Mouse (Mus musculus) neural tube, embryonic 14.5 days (tissue): ENCODE results near the gene Shisa8. TPM values are rescaled to one million over a fixed set of nuclear protein-coding genes. Genes with fewer than 3 reads are reported as not detected.

Experiments
- ATAC-seq: fragments of 200-750 bp; cut with Nextera tagmentation; 2 replicates; pipeline ENCODE4 v1.8.0; 2017; ENCODE audit warnings: low read depth, mild to moderate bottlenecking, moderate TSS enrichment, moderate library complexity
- H3K27ac ChIP-seq: fragments of 300-500 bp; sonication (generic); 2 replicates; pipeline ENCODE4 v1.5.1; 2014; ENCODE audit warnings: low read depth, mild to moderate bottlenecking, control low read depth, low read length, moderate library complexity, mixed read lengths
- H3K27me3 ChIP-seq: fragments of 300-500 bp; sonication (generic); 2 replicates; pipeline ENCODE4 v1.6.1; 2014; ENCODE audit warnings: low read length; ENCODE audit not compliant: control insufficient read depth, insufficient read depth
- H3K36me3 ChIP-seq: fragments of 300-500 bp; sonication (generic); 2 replicates; pipeline ENCODE4 v1.6.1; 2014; ENCODE audit warnings: low read length, mixed read lengths; ENCODE audit not compliant: control insufficient read depth, insufficient read depth
- H3K4me1 ChIP-seq: fragments of 300-500 bp; sonication (generic); 2 replicates; pipeline ENCODE4 v1.6.1; 2014; ENCODE audit warnings: low read length; ENCODE audit not compliant: control insufficient read depth, insufficient read depth
- H3K4me2 ChIP-seq: fragments of 300-500 bp; sonication (generic); 2 replicates; pipeline ENCODE4 v1.6.1; 2014; ENCODE audit warnings: mild to moderate bottlenecking, low read depth, low read length, control low read depth
- H3K4me3 ChIP-seq: fragments of 300-500 bp; sonication (generic); 2 replicates; pipeline ENCODE4 v1.5.1; 2014; ENCODE audit warnings: low read depth, low read length, control low read depth, mixed read lengths
- H3K9ac ChIP-seq: fragments of 300-500 bp; sonication (generic); replicated peaks from 2 replicates; pipeline ENCODE4 v1.6.1; 2014; ENCODE audit warnings: low read depth, mild to moderate bottlenecking, control low read depth, low read length, mixed read lengths
- H3K9me3 ChIP-seq: fragments of 300-500 bp; sonication (generic); 2 replicates; pipeline ENCODE4 v1.6.1; 2016; ENCODE audit warnings: low read length; ENCODE audit not compliant: control insufficient read depth
- WGBS: fragments of 180-500 bp; shearing (Covaris S2); extraction: QIAGEN DNeasy Blood & Tissue Kit; methylation state at CpG from one replicate; pipeline ENCODE4 v1.1.7; 2014; 5-methylcytosine and 5-hydroxymethylcytosine counted together
- polyA plus RNA-seq: library from polyadenylated mRNA; unstranded; fragments of >200 nt; fragmentation: Nextera tagmentation; extraction: Ambion mirVana; gene quantifications from 2 replicates; pipeline ENCODE4 v1.2.1, GENCODE M21; 2014

The Shisa8 gene
- polyA plus RNA-seq, 1 experiment from 2014 or later: 6.9 TPM

- H3K27ac ChIP-seq: no peak overlapping the region
- WGBS: 78% methylated on average over 13 of the region's 13 CpGs
- no peak for ATAC-seq
- no peak overlapping the region for H3K4me3 ChIP-seq
- H3K4me1 ChIP-seq: peaks cover 29% of the 10 kb centered on the region
- H3K9me3 ChIP-seq: no peaks in the 10 kb centered on the region
- no peak overlapping the region for H3K9ac ChIP-seq
- H3K4me2 ChIP-seq: no peak overlapping the region
- H3K36me3 ChIP-seq: peaks cover 7% of the 10 kb centered on the region
- H3K27me3 ChIP-seq: peaks cover 68% of the 10 kb centered on the region
These were observed 3.1 kb downstream of the Shisa8 start for GRCm38 (mm10) chr15:82209295-82210050.

DNA sequence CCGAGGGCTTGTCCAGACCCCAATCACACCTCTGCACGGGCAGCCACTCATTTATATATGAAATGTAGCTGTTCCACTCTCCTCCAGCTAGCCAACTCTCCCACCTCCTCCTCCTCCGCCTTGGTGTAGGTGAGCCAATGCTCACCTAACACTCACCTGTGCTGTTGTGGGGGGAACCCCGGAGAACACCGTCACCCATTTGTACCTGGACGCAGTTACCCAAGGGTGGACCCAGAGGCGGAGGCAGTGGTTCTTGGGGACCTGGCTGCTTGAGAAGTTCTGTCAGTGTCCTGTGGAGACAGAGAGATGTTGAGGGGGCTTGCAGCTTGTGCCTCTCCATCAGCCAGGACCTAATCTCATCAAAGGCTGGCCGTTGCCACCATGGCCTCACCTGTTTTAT lies 4.3 kb downstream of the Shisa8 start:
- no peak for ATAC-seq
- H3K9me3 ChIP-seq: no peaks in the 10 kb centered on the region
- no peak overlapping the region for H3K4me3 ChIP-seq
- peaks cover 17% of the 10 kb centered on the region for H3K36me3 ChIP-seq
- 87% methylated on average over 8 of the region's 8 CpGs for WGBS
- peaks cover 61% of the 10 kb centered on the region for H3K27me3 ChIP-seq
- no peak overlapping the region for H3K27ac ChIP-seq
- no peak overlapping the region for H3K4me2 ChIP-seq
- no peak overlapping the region for H3K9ac ChIP-seq
- peaks cover 29% of the 10 kb centered on the region for H3K4me1 ChIP-seq

DNA sequence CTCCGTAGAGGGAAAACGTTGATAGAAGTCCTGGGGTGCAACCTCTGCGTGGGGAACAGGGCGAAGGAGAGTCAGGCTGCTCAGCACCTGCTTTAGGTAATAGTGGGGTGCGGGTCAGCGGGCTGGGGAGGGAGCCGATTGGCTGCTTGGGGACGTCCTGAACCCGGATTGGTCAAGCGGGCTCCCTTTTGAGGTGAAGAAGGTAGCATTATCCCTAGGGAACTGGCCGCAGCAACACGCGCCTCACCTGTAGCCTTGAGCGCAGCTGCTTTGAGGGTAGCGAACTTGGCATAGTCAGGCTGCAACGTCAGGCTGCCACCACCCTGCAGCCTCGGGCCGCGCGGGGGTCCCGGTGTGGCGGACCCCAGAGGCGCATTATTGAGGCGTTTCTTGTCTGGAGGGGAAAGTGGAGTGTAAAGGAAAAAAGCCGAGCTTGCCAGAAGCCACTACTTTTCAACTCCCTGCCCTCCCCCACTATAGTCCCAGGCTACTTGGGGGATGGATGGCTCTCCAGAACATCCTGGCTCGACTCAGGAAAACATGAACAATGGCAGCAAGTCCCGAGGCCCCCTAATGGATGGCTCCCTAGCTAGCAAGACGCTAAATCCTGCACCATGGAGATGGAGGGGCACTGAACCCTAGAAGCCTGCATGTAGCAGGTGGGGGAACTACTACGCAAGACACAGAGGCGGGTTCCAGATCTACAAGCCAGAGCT lies 5.0 kb downstream of the Shisa8 start:
- no peak overlapping the region for H3K4me3 ChIP-seq
- H3K27ac ChIP-seq: no peak overlapping the region
- WGBS: 15% methylated on average over 30 of the region's 30 CpGs
- H3K4me1 ChIP-seq: peaks cover 28% of the 10 kb centered on the region
- no peaks in the 10 kb centered on the region for H3K9me3 ChIP-seq
- peaks cover 55% of the 10 kb centered on the region for H3K27me3 ChIP-seq
- no peak overlapping the region for H3K4me2 ChIP-seq
- H3K36me3 ChIP-seq: peaks cover 23% of the 10 kb centered on the region
- ATAC-seq: no peak
- H3K9ac ChIP-seq: no peak overlapping the region

DNA sequence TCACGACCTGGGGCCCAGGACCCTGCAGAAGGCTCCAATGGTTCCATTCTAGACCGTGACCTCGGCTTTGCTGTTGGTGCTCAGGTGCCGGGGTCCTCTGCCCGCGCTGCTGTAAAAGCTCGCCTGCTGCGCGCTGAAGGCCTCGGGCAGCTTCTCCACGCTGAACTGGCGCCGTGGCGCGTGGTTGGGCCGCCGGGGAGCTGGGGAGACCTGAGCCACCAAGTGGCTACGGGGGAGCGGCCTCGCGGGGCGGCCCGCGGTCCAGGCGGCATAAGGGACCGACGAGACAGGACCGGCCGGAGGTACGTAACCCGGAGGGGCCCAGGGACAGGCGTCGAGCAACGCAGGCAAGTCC lies 5.5 kb downstream of the Shisa8 start:
- peaks cover 49% of the 10 kb centered on the region for H3K27me3 ChIP-seq
- no peaks in the 10 kb centered on the region for H3K9me3 ChIP-seq
- H3K36me3 ChIP-seq: peaks cover 27% of the 10 kb centered on the region
- H3K27ac ChIP-seq: no peak overlapping the region
- peaks cover 22% of the 10 kb centered on the region for H3K4me1 ChIP-seq
- no peak overlapping the region for H3K4me2 ChIP-seq
- 12% methylated on average over 34 of the region's 34 CpGs for WGBS
- H3K4me3 ChIP-seq: no peak overlapping the region
- no peak for ATAC-seq
- no peak overlapping the region for H3K9ac ChIP-seq

DNA sequence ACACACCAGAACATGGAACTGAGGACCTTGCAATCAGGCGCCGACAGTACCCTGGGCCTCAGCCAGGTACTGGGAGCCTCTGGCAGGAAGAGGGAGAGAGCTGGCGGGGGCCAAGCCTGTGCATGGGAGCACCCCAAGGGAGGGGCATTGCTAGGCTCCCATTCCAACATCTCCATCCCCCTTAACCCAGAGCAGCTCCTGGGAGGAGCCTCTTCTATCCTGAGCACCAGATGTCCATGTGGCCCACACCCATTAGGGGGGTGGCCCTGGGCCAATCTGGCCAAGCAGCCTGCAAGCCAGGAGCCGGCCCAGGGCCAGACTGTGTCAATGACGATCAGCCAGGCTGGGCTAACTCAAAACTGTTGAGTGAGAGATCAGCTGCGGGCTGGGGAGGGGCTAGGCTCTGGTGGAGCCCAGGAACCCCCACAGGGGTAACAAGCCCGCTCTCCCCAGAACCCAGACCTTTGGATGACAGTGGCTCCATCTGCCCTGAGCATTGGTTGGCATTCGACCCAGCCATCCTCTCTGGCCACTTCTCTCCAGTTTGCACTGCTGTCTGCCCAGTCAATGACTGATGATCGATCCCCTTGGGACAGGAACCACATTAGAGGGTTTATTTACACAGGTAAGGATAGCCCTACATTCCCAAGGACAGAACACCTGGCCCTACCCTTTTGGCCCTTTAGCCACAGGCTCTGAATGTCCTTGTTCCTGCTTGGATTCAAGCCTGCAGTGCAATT lies 6.1 kb downstream of the Shisa8 start:
- H3K4me1 ChIP-seq: peaks cover 16% of the 10 kb centered on the region
- 58% methylated on average over 9 of the region's 9 CpGs for WGBS
- peaks cover 28% of the 10 kb centered on the region for H3K36me3 ChIP-seq
- no peak overlapping the region for H3K9ac ChIP-seq
- no peak overlapping the region for H3K4me2 ChIP-seq
- peaks cover 44% of the 10 kb centered on the region for H3K27me3 ChIP-seq
- no peak overlapping the region for H3K27ac ChIP-seq
- H3K9me3 ChIP-seq: no peaks in the 10 kb centered on the region
- no peak overlapping the region for H3K4me3 ChIP-seq
- ATAC-seq: peak; percentile 74

DNA sequence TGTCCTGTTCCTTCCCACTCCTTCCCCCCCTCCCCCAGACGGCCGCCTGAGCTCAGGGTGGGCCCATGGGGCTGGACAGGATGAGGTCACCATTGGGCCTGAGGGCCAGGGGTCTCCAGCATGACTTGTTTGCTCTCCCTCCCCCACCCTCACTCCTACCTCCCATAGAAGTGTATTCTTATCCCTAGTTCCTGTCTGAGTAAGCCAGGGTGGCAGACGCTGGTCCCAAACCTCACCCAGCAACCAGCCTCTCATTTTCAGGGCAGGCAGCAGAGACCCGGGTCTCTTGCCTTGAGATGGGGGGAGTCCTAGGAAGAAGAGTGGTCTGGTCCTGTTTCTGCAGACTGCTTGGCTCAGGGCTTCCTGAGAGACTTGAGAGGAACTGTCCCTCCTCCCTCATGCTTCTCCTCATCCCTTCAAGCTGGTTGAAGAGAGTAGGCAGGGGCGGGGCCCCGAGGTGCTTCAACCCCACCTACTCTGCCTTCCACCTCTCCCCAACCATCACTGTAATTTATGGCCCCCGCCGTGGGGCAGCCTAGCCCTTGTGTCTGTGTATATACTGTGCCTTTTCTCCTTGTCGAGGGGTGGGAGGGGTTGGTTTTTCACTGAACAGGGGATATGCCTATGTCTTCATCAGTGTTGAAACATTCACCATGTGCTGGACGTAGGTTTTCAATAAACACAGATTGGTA lies 7.8 kb downstream of the Shisa8 start:
- Histone ChIP-seq H3K9ac (no peak overlapping the region), H3K4me3 (no peak overlapping the region), H3K27me3 (peaks cover 30% of the 10 kb centered on the region), H3K36me3 (peaks cover 42% of the 10 kb centered on the region), H3K27ac (no peak overlapping the region), H3K4me1 (peaks cover 16% of the 10 kb centered on the region), H3K4me2 (no peak overlapping the region), H3K9me3 (no peaks in the 10 kb centered on the region)
- 59% methylated on average over 10 of the region's 10 CpGs for WGBS
- no peak for ATAC-seq

DNA sequence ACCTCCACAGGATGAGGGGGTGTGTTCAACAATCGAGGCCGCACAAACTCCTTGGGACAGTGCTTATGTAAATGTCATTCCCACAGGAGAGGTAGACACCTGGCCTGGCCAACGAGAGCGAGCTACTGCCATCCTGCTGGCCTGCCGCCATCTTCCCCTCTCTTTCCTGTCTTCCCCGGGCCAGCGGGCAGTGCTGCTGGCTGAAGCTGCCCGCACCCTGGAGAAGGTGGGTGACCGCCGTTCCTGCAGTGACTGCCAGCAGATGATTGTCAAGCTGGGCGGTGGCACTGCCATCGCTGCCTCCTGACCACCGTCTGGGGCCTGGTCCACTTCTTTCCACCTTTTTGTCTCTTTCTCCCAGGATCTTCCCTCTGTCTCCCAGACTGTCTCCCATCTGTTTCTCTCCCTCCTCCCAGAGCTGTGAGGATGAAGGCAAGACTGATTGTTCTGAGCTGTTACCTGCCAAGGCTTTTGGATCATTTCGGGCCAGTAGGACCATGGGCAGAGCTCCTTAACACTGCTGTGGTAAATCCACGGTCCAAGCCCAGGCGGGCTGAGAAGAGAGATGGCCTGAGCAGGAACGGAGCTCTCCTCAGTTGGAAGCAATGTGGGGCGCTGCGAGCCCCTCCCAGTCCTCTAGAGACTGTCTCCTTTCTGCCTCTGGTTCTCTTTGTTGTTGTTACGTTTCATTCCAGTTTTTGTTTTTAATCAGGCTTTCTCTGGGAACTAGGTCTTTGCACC lies 8.8 kb downstream of the Shisa8 start:
- Histone ChIP-seq H3K27me3 (peaks cover 22% of the 10 kb centered on the region), H3K4me3 (no peak overlapping the region), H3K27ac (no peak overlapping the region), H3K36me3 (peaks cover 51% of the 10 kb centered on the region), H3K4me1 (peaks cover 16% of the 10 kb centered on the region), H3K4me2 (no peak overlapping the region), H3K9ac (no peak overlapping the region), H3K9me3 (no peaks in the 10 kb centered on the region)
- 79% methylated on average over 20 of the region's 20 CpGs for WGBS
- ATAC-seq: no peak

DNA sequence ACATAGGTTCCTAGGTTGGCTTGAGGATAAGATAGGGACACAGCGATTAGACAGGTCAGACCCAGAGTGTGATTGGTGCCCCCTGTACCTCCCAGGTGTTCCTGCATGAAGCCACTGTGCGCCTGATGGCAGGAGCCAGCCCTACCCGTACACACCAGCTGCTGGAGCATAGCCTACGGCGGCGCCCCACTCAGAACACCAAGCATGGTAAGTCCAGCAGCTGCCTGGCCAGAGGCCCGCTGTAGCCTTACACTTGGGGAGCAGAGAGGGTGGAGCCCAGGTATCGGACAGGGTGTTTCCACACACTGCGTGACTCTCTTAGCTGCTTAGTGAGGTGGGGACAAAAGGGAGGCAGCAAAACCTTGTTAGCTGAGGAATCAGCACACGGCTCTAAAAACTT lies 9.5 kb downstream of the Shisa8 start:
- Histone ChIP-seq H3K4me1 (peaks cover 16% of the 10 kb centered on the region), H3K4me3 (no peak overlapping the region), H3K9ac (no peak overlapping the region), H3K9me3 (no peaks in the 10 kb centered on the region), H3K36me3 (peaks cover 58% of the 10 kb centered on the region), H3K27me3 (peaks cover 16% of the 10 kb centered on the region), H3K4me2 (no peak overlapping the region), H3K27ac (no peak overlapping the region)
- ATAC-seq: no peak
- WGBS: 97% methylated on average over 10 of the region's 10 CpGs
